Mouse (Mus musculus) heart, postnatal 25 days (tissue): ENCODE measurements at regions not wholly inside any gene's neighbourhood (a gene's known extent, or its start where the extent isn't known, plus 50 kb on each side); places are given as distances from the start of the nearest gene placed in this dataset.

Experiments
- DNase-seq: peaks from one replicate; pipeline ENCODE4 v3.0.0; 2022; ENCODE audit warnings: low spot score
- intact Hi-C: fragments of 180-260 bp; cut with DNase I; formaldehyde crosslinking; loops from one replicate; pipeline ENCODE4 v1.15.1; 2025

DNA sequence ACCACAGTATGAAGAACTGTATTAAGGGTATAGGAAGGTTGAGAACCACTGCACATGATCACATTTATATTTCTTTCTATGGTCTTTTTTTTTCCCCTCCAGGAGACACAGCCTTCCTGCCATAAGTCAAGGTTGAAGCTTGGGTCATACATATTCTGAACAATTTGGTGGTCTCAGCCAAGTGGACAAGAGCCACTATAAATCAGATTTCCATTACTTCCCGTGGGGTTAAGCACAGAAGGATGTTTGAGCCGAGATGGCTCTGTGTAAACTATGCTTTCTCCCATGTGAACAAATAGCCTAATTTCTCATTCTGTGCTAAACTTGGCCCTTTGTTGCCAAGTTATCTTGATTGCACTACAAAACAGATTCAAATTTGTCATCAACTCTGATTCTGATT lies 66.8 kb upstream of the Serpine2 start:
- no peak for DNase-seq
- intact Hi-C loops, result no loop called here

GRCm38 (mm10) chr1:79925776-79926175 lies 64.8 kb upstream of the Serpine2 start:
- intact Hi-C loops, result no loop called here
- DNase-seq, result no peak

DNA sequence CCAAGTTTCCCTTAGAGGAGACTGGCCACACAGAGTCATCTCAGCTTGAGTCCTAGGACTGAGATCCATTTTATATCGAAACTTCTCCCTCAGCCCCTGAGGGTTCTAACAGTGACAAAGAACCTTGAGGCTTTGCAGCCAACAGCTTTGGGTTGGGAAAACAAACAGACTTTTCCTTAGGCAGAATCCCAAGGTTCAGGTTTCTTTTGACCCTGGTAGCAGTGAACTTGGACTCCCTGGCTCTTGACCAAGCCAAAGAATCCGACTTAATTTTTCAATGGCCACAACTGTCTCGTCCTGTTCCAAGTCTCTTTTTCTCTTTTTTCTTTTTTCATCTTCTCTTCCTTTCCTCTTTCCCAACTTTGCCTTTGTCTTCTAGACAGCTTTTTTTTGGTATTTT lies 60.9 kb upstream of the Serpine2 start:
- no peak for DNase-seq
- intact Hi-C loops, result no loop called here

DNA sequence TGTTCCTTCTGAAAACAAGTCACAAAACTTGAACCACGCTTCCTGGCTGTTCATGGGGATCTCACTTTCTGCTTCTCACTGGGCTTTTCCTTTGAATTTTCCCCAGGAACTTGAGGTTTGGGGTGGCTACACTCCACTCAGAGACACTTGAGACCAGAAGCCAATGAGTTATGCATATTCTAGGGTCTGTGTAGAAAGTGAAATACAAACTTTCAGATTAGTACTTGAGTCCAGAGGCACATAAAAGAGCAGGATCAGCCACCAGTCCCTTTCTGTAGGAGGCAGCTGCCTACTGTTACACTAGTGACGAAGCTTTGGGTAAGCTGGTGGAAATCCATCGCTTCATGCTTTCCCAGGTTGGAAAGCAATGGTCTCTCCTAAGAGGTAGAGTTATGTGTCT lies 60.4 kb upstream of the Serpine2 start:
- intact Hi-C loops, result no loop called here
- no peak for DNase-seq

- intact Hi-C loops, result no loop called here
- peak; percentile 49 for DNase-seq
Observed at GRCm38 (mm10) chr1:79917426-79918150, 56.6 kb upstream of the Serpine2 start.
